15 mouse cellular contexts compared by ENCODE assay signal in genomic region chr6:15378261-15378660, GRCm38 (mm10).
DNase-seq lines count a peak whose midpoint lies in the region; ATAC-seq lines count a peak whose summit lies in the region.
"Had no signal": no experiment of that assay in that cellular context is flagged by ENCODE, and none has a peak within 500 bp of the region (broad histone marks: within the 10 kb centered on the region; RNA-seq: fewer than 3 reads in every experiment).

No protein-coding gene starts in this region.

- H3K36me3 ChIP-seq in kidney, embryonic 14.5 days (ENCODE audit: control insufficient read depth, insufficient read depth, low read length) = no peaks in the 10 kb centered on the region
- H3K36me3 ChIP-seq: limb, embryonic 15.5 days; stomach, embryonic 15.5 days had no signal

- no peak overlapping the region for H3K4me2 ChIP-seq in kidney, embryonic 14.5 days (replicated peaks; ENCODE audit: low read depth, low read length)
- H3K4me2 ChIP-seq: limb, embryonic 15.5 days; stomach, embryonic 15.5 days had no signal

- H3K27me3 ChIP-seq in kidney, embryonic 14.5 days (ENCODE audit: control insufficient read depth, insufficient read depth, low read length) = no peaks in the 10 kb centered on the region
- H3K27me3 ChIP-seq: limb, embryonic 15.5 days; stomach, embryonic 15.5 days had no signal

- 0 out of 2 replicates have a peak, but pooled peaks have one; percentile 46 for ATAC-seq in kidney, embryonic 14.5 days (ENCODE audit: low FRiP score, low TSS enrichment)

- no peaks in the 10 kb centered on the region for H3K4me1 ChIP-seq in kidney, embryonic 14.5 days (ENCODE audit: control insufficient read depth, insufficient read depth, low read length)
- H3K4me1 ChIP-seq: limb, embryonic 15.5 days; stomach, embryonic 15.5 days had no signal

- no peaks in the 10 kb centered on the region for H3K9me3 ChIP-seq in kidney, embryonic 14.5 days (ENCODE audit: control insufficient read depth, low read length)
- H3K9me3 ChIP-seq: limb, embryonic 15.5 days; stomach, embryonic 15.5 days had no signal

- intact Hi-C loops in left cerebral cortex, postnatal 36 days (cut with DNase I) = no loop called here

- no peak overlapping the region for H3K9ac ChIP-seq in kidney, embryonic 14.5 days (ENCODE audit: low read depth, low read length)
- H3K9ac ChIP-seq: limb, embryonic 15.5 days; stomach, embryonic 15.5 days had no signal

- peak; percentile 35 for DNase-seq in A20 (ENCODE audit: low read depth, low spot score)
- peak; percentile 49 for DNase-seq in embryo, embryonic 10.5 days (ENCODE audit: low spot score)
- DNase-seq in forelimb bud, embryonic 11.5 days (ENCODE audit: low read depth, low spot score) = peak; percentile 41
- no peak for DNase-seq in right cerebral cortex, postnatal 4 days
- DNase-seq in left cerebral cortex, postnatal 36 days (ENCODE audit: low spot score in 2 of 2) = no peak
- DNase-seq in lung, adult 18-20 months = no peak
- DNase-seq in thymus, adult 18-20 months = no peak
- DNase-seq: cerebellum, adult 8-10 months; heart, postnatal 14 days; lung, postnatal 10 days; right cerebral cortex, postnatal 14 days had no signal

- whole genome bisulfite sequencing in kidney, embryonic 14.5 days = 36% methylated on average over 5 of the region's 5 CpGs

- H3K4me3 ChIP-seq in kidney, embryonic 14.5 days (ENCODE audit: low read length) = no peak overlapping the region
- H3K4me3 ChIP-seq: limb, embryonic 15.5 days; myocyte; stomach, embryonic 15.5 days had no signal

- no peak overlapping the region for H3K27ac ChIP-seq in kidney, embryonic 14.5 days (ENCODE audit: low read depth, low read length)
- H3K27ac ChIP-seq: limb, embryonic 15.5 days; stomach, embryonic 15.5 days had no signal

Comparison
In these comparisons a context has a peak if more than half of its experiments do, and no peak if none do; other contexts are left out.
1. DNase-seq: peak in A20 (single experiment), embryo, embryonic 10.5 days (single experiment) and forelimb bud, embryonic 11.5 days (single experiment); none in right cerebral cortex, postnatal 4 days (single experiment), left cerebral cortex, postnatal 36 days (0 of 2), lung, adult 18-20 months (0 of 2) and thymus, adult 18-20 months (0 of 2).